Mouse (Mus musculus) Patski (cell line): ENCODE results near the gene Nlgn3. TPM values are rescaled to one million over a fixed set of nuclear protein-coding genes. Genes with fewer than 3 reads are reported as not detected.

Source experiments
- ATAC-seq: fragments of 100-300 bp; one replicate; pipeline ENCODE4 v1.8.0; 2021
- CTCF ChIA-PET: fragments of 350-600 bp; sonication (Branson Sonifier 250); formaldehyde crosslinking; loops from one replicate; lab custom pipeline; 2022; ENCODE audit warnings: inconsistent platforms; lab: Charles Lee
- POLR2A ChIA-PET: fragments of 350-600 bp; sonication (Branson Sonifier 250); formaldehyde crosslinking; loops from one replicate; lab custom pipeline; 2022; ENCODE audit warnings: antibody characterized with exemption, inconsistent platforms; lab: Charles Lee
- DNase-seq: peaks from one replicate; pipeline ENCODE4 v3.0.0-alpha.2; 2011; ENCODE audit warnings: low read depth, low spot score
- H3K27me3 ChIP-seq: fragments of 371-371 bp; one replicate; pipeline ENCODE4 v1.5.1; 2021
- CTCF ChIP-seq: fragments of 100-300 bp; IDR thresholded peaks from one replicate; pipeline ENCODE4 v1.5.1; 2021
- in situ Hi-C: fragments of 300-500 bp; cut with MboI; formaldehyde crosslinking; loops from 3 replicates; pipeline ENCODE4 v1.11.1; 2018; ENCODE audit warnings: low pct_unique_long_range_greater_than_20kb, mixed read lengths
- polyA plus RNA-seq: library from polyadenylated mRNA; unstranded; gene quantifications from one replicate; pipeline ENCODE4 v1.2.3, GENCODE M21; 2021

Gene Nlgn3
- polyA plus RNA-seq, 1 experiment from 2014 or later, result 0.09 TPM

- no peak for DNase-seq
- POLR2A ChIA-PET, result no interaction called here
- in situ Hi-C loops, result no loop called here
- ATAC-seq, result no peak
- TF ChIP-seq CTCF, result no peak
- CTCF ChIA-PET, result no interaction called here
- H3K27me3 ChIP-seq, result peaks cover 24% of the 10 kb centered on the region
These were observed 74.0 kb downstream of the Nlgn3 start for GRCm38 (mm10) chrX:101372946-101373345.

Other genes starting within 250 kb of the Nlgn3 start
- gene Tex11, start 239.5 kb upstream of the Nlgn3 start, polyA plus RNA-seq, result not detected
- gene Slc7a3, start 213.1 kb upstream of the Nlgn3 start, polyA plus RNA-seq, result 0.59 TPM
- 75.1 TPM for gene Snx12, start 76.6 kb upstream of the Nlgn3 start, polyA plus RNA-seq
- 32.6 TPM for gene Foxo4, start 44.6 kb upstream of the Nlgn3 start, polyA plus RNA-seq
- gene Gm614, start 35.2 kb upstream of the Nlgn3 start, polyA plus RNA-seq, result not detected
- gene Il2rg, start 30.9 kb upstream of the Nlgn3 start, polyA plus RNA-seq, result 0.13 TPM
- not detected for gene Gm20489, start 30.1 kb upstream of the Nlgn3 start, polyA plus RNA-seq
- 57.5 TPM for gene Med12, start 25.1 kb upstream of the Nlgn3 start, polyA plus RNA-seq
- gene Gjb1, start 77.2 kb downstream of the Nlgn3 start, polyA plus RNA-seq, result 0.18 TPM
- gene Zmym3, start 121.7 kb downstream of the Nlgn3 start, polyA plus RNA-seq, result 60.5 TPM
- 278 TPM for gene Nono, start 130.2 kb downstream of the Nlgn3 start, polyA plus RNA-seq
- gene Itgb1bp2, start 149.9 kb downstream of the Nlgn3 start, polyA plus RNA-seq, result 0.36 TPM
- 59.5 TPM for gene Taf1, start 233.6 kb downstream of the Nlgn3 start, polyA plus RNA-seq